Mouse (Mus musculus) liver, embryonic 14.5 days (tissue): Measurements from ENCODE around the gene Galnt10.

Source experiments
- CTCF ChIP-seq: IDR thresholded peaks from 2 replicates; pipeline ENCODE4 v1.5.1; 2016; ENCODE audit warnings: antibody characterized with exemption, low read depth, control low read depth
- EP300 ChIP-seq: IDR thresholded peaks from 2 replicates; pipeline ENCODE4 v1.6.1; 2016; ENCODE audit warnings: antibody characterized with exemption, low read depth

- TF ChIP-seq CTCF = peak; percentile 71
- peak; percentile 50 for TF ChIP-seq EP300
Observed at GRCm38 (mm10) chr11:57645018-57645559, at the start of gene Galnt10.
